Mouse (Mus musculus) limb, embryonic 13.5 days (tissue): ENCODE data around the gene Gramd2. TPM values are rescaled to one million over a fixed set of nuclear protein-coding genes. Genes with fewer than 3 reads are reported as not detected.

Source experiments
- ATAC-seq: fragments of 200-750 bp; cut with Nextera tagmentation; 2 replicates; pipeline ENCODE4 v1.8.0; 2017; ENCODE audit warnings: low read depth, moderate number of reproducible peaks, moderate TSS enrichment; ENCODE audit not compliant: low FRiP score
- H3K27ac ChIP-seq: fragments of 300-500 bp; sonication (generic); 2 replicates; pipeline ENCODE4 v1.5.1; 2015; ENCODE audit warnings: inconsistent platforms, mild to moderate bottlenecking, moderate library complexity
- H3K27me3 ChIP-seq: fragments of 300-500 bp; sonication (generic); 2 replicates; pipeline ENCODE4 v1.6.1; 2015; ENCODE audit warnings: mild to moderate bottlenecking, inconsistent platforms
- H3K36me3 ChIP-seq: fragments of 300-500 bp; sonication (generic); 2 replicates; pipeline ENCODE4 v1.6.1; 2015; ENCODE audit warnings: inconsistent platforms, mild to moderate bottlenecking, moderate library complexity
- H3K4me1 ChIP-seq: fragments of 300-500 bp; sonication (generic); 2 replicates; pipeline ENCODE4 v1.6.1; 2015; ENCODE audit warnings: inconsistent platforms
- H3K4me2 ChIP-seq: fragments of 300-500 bp; sonication (generic); replicated peaks from 2 replicates; pipeline ENCODE4 v1.6.1; 2015; ENCODE audit warnings: inconsistent platforms, mild to moderate bottlenecking, moderate library complexity
- H3K4me3 ChIP-seq: fragments of 300-500 bp; sonication (generic); 2 replicates; pipeline ENCODE4 v1.5.1; 2015; ENCODE audit warnings: moderate library complexity, mild to moderate bottlenecking, inconsistent platforms
- H3K9ac ChIP-seq: fragments of 300-500 bp; sonication (generic); 2 replicates; pipeline ENCODE4 v1.6.1; 2015; ENCODE audit warnings: mild to moderate bottlenecking, inconsistent platforms
- H3K9me3 ChIP-seq: fragments of 300-500 bp; sonication (generic); 2 replicates; pipeline ENCODE4 v1.6.1; 2016; ENCODE audit warnings: inconsistent platforms
- WGBS: fragments of 180-500 bp; shearing (Covaris S2); methylation state at CpG from one replicate; pipeline ENCODE4 v1.1.7; 2015; 5-methylcytosine and 5-hydroxymethylcytosine counted together
- polyA plus RNA-seq: library from polyadenylated mRNA; unstranded; fragments of >200 nt; fragmentation: Nextera tagmentation; extraction: Ambion mirVana; gene quantifications from 2 replicates; pipeline ENCODE4 v1.2.1, GENCODE M21; 2015

Gramd2 gene
- polyA plus RNA-seq, 1 experiment from 2014 or later = 1.0 TPM

DNA sequence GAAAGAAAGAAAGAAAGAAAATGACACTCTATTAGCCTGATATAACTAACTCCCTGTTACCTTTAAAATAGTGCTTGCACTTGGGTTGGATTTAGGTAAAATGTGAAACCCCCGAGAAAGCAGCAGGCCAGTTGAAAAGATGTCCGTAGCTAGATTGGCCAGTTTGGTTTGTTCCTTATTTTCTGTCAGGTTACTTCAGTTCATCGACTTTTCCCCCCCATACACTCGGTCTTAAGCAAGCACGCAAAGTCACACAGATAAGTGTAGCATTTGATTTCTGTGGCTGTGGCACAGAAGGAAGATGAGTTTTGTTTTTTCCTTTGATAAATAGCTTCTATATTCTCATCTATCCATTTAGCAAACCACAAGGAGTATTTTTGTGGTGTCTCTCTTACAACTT lies 51.2 kb downstream of the Gramd2 start:
- Histone ChIP-seq H3K4me1 (no peaks in the 10 kb centered on the region), H3K4me2 (no peak overlapping the region), H3K9ac (no peak overlapping the region), H3K4me3 (no peak overlapping the region), H3K27ac (no peak overlapping the region), H3K9me3 (no peaks in the 10 kb centered on the region), H3K27me3 (no peaks in the 10 kb centered on the region), H3K36me3 (no peaks in the 10 kb centered on the region)
- WGBS = 85% methylated on average over 5 of the region's 5 CpGs
- ATAC-seq = no peak

DNA sequence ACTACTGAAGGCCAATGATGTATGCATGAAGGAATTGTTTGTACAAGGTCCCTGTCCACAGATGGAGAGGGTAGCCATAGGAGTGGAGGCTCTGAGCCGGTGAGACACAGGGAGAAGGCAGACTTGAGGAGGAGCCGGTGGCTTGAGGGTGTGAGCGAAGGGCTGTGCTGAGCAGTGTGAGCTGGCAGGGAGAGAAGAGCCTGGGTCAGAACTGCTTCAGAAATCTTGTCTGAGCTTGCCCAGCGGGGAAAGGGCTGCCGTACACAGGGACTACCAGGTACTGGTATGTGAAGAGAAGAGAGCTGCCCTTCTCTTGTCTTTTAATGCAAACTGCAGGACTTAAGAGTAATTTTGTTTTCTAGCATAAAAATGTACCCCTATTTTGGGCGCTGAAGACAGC lies 53.1 kb downstream of the Gramd2 start:
- no peaks in the 10 kb centered on the region for H3K4me1 ChIP-seq
- no peak overlapping the region for H3K4me3 ChIP-seq
- no peak for ATAC-seq
- no peaks in the 10 kb centered on the region for H3K27me3 ChIP-seq
- 67% methylated on average over 6 of the region's 6 CpGs for WGBS
- H3K9ac ChIP-seq = no peak overlapping the region
- no peak overlapping the region; the same call in 1 of the 2 replicates for H3K27ac ChIP-seq
- H3K9me3 ChIP-seq = no peaks in the 10 kb centered on the region
- peaks cover 5% of the 10 kb centered on the region; the same call in 1 of the 2 replicates for H3K36me3 ChIP-seq
- H3K4me2 ChIP-seq = no peak overlapping the region

DNA sequence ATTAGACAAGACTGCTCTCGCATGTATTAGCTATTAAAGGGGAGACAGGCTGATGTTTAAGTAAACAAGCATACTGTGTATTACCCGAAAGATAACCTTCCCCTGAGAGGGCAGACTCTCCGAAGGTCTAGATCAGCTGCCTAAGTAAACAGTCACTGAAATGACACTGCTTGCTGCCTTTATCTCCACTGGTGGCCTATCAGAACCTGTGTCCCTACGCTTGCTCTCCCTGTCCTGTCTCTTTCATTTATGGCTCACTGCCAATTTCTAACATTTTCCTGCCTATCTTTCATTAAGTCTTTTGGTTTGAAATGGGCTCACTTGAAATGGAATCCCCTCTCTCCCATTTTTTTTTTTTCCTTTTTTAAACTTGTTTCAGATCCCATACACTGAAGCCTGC lies 55.5 kb downstream of the Gramd2 start:
- H3K27ac ChIP-seq = no peak overlapping the region
- ATAC-seq = no peak

DNA sequence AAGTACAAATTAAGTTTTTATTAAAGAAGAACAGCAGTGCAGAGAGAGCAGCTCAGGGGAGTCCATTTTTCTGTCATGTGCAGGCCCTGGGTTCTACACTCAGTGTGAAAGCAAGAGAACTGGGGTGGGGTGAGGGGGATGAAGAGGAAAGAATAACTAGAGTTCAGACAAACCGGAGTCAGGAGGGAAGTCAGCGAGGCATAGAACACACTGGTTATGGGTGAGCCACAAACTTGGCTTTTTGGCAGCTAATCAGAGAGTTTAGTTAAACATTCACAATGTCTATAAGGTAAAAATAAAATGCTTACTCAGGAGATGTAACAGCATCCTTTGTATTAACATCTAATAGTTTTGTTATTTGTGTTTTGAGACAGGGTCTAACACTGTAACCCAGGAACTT lies 60.6 kb downstream of the Gramd2 start:
- no peak overlapping the region for H3K9ac ChIP-seq
- no peak overlapping the region for H3K27ac ChIP-seq
- H3K4me1 ChIP-seq = no peaks in the 10 kb centered on the region
- no peak overlapping the region for H3K4me3 ChIP-seq
- H3K36me3 ChIP-seq = peaks cover 8% of the 10 kb centered on the region; the same call in 1 of the 2 replicates
- no peaks in the 10 kb centered on the region for H3K27me3 ChIP-seq
- WGBS = 87% methylated on average over 2 of the region's 2 CpGs
- ATAC-seq = no peak
- H3K9me3 ChIP-seq = no peaks in the 10 kb centered on the region
- H3K4me2 ChIP-seq = no peak overlapping the region

More for the DNA sequence above, 55.5 kb downstream of the Gramd2 start:
- Histone ChIP-seq H3K9me3 (no peaks in the 10 kb centered on the region), H3K4me2 (no peak overlapping the region), H3K4me3 (no peak overlapping the region), H3K36me3 (peaks cover 5% of the 10 kb centered on the region; the same call in 1 of the 2 replicates), H3K27me3 (no peaks in the 10 kb centered on the region), H3K9ac (no peak overlapping the region), H3K4me1 (no peaks in the 10 kb centered on the region)
- WGBS = 61% methylated on average over 4 of the region's 4 CpGs

DNA sequence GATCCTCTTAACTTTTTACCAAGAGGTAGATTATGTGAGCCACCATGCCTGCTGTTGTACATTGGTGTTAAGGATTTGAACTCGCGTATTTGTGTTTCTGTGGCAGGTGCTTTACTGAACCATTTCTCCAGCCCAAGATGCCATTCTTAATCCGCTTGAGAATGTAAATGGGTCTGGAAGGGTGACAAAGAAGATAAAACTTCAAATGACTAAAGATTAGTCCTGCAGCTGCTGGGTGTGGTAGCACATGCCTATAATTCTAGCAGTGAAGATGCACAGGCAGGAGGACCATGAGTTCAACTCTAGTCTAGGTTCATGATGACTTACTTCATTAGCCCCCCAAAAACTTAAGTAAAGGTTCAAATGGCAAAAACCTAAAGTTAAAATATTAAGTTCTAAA lies 64.0 kb downstream of the Gramd2 start:
- Histone ChIP-seq H3K4me3 (no peak overlapping the region), H3K4me2 (no peak overlapping the region), H3K27ac (no peak overlapping the region), H3K36me3 (0 out of 2 replicates have a peak, but pooled peaks cover 3% of the 10 kb centered on the region), H3K9ac (no peak overlapping the region), H3K4me1 (no peaks in the 10 kb centered on the region), H3K27me3 (no peaks in the 10 kb centered on the region), H3K9me3 (no peaks in the 10 kb centered on the region)
- ATAC-seq = no peak
- WGBS = over 99% methylated on average over 3 of the region's 3 CpGs

DNA sequence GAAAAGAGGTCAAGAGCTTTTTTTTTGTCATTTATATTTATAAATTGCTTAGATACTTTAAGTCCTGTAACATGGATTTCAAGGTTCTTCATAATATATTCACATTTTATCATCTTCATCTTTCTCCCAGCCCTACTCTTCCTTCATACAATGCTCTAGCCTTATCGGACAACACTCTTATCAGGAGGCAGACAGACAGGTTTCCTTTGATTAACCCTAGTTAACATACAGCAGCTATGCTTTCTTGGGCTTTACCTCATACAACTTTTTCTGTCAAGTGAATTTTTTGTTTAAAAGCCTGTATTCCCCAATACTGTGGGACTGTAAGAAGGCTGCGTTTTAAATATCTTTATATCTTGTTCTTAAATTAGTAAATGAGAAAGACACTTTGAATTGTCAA lies 68.4 kb downstream of the Gramd2 start:
- Histone ChIP-seq H3K36me3 (0 out of 2 replicates have a peak, but pooled peaks cover 3% of the 10 kb centered on the region), H3K4me2 (no peak overlapping the region), H3K9ac (no peak overlapping the region), H3K27me3 (no peaks in the 10 kb centered on the region), H3K27ac (no peak overlapping the region), H3K4me1 (peaks cover 11% of the 10 kb centered on the region), H3K9me3 (no peaks in the 10 kb centered on the region), H3K4me3 (no peak overlapping the region)
- ATAC-seq = no peak
- 91% methylated on average over 2 of the region's 2 CpGs for WGBS

DNA sequence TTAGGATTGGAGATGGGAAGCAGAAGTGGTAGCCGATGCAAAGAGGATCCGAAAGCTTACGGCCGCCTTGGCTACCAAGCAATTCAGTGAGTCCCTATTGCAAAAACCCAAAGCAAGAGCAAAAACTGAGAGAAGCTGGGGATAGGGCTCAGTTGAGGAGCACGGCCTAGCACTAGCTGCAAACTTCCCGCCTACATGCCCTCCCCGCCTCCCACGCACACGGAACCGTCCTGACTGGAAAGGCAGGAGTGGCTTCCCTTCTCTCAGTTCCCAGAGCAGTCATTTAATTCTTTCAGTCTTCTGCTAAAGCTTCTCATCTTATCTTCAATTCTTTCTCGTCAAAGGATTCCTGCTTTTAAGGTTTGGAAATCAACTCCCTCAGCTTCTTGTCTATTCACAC lies 69.0 kb downstream of the Gramd2 start:
- Histone ChIP-seq H3K4me1 (peaks cover 11% of the 10 kb centered on the region), H3K9me3 (no peaks in the 10 kb centered on the region), H3K27ac (no peak overlapping the region), H3K4me2 (no peak overlapping the region), H3K27me3 (no peaks in the 10 kb centered on the region), H3K4me3 (no peak overlapping the region), H3K36me3 (0 out of 2 replicates have a peak, but pooled peaks cover under 1% of the 10 kb centered on the region), H3K9ac (no peak overlapping the region)
- ATAC-seq = no peak
- WGBS = 86% methylated on average over 11 of the region's 11 CpGs

DNA sequence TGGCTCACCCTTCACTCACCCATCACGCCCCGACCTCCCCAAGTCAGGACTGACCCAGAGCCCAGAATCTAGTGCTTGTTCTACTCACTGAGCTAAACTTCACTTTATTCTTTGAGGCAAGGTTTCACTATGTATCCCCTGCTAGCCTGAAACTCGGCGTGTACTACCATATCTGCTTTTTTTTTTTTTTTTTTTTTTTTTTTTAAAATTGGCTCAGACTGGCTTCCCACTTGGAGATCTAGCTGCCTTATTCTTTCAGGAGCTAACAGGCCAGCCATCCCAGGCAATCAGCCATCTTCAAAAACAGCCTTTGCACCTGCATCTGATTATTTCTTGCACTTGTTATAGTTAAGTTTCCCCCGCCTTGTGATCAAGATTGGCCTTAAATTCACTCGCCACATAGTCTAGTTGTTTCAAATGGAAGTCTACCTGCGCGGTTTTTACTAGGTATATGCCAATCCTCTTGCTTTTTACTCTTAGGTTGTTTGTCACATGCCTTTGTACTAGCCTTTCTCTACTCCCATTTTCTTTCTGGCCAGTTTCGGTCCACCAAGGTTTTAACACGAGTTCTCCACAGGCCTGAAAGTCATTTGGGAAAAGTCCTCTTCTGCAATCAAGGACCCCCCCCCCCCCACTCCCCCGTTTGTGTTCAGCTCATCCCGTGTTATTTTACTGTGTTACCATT lies 69.8 kb downstream of the Gramd2 start:
- Histone ChIP-seq H3K36me3 (no peaks in the 10 kb centered on the region), H3K9me3 (no peaks in the 10 kb centered on the region), H3K27me3 (no peaks in the 10 kb centered on the region), H3K4me3 (peak overlapping the region; percentile 84), H3K4me2 (peak overlapping the region; percentile 69), H3K4me1 (peaks cover 11% of the 10 kb centered on the region), H3K27ac (peak overlapping the region; percentile 94), H3K9ac (peak overlapping the region; percentile 65)
- ATAC-seq = no peak
- WGBS = 28% methylated on average over 12 of the region's 12 CpGs

DNA sequence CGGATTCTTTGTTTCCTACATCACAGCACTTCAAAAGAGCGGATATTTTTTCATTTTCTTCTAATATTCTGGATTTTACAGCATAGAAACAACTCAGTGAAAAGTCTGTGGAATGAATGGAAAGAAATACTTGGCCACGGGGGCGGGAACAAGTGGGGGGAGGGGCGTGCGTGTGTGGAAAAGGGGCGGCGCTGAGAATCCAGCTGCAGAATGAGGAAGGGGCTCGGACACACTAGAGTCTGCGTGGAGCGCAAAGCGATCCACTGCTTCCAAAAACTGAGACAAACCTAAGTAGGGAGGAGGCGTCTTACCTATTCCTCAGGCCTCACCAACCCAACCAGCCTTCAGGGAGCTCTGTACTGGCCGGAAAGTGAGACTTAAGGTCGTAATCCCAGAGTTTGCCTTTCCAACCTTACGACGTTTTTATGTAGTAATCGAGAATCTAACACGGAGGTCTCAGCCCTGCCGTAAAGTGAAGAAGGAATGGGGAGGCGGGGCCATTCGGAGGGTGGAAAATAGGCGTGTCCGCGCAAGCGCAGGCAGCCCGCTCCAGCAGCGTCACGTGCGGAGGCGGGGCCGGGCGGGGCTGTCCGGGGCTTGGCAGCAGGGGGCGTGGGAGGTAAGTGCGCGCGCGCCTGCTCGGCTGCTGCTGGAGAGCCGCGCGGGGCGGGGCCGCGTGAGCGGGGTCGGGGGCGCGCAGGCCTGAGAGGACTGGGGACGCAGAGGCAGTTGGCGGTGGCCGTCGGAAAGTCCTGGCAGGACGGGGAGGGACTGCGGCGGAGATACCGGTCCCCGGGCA lies 70.5 kb downstream of the Gramd2 start, which contains the start of the genes Senp8 and Myo9a:
Senp8 (minus strand) TSS at position 444 of the 799 bp plus-strand sequence.
Myo9a (plus strand) TSS at position 630 of the 799 bp plus-strand sequence.
- Histone ChIP-seq H3K9me3 (no peaks in the 10 kb centered on the region), H3K4me2 (peak within 1 kb of the TSS; percentile 77), H3K27me3 (no peaks in the 10 kb centered on the region), H3K36me3 (no peaks in the 10 kb centered on the region), H3K9ac (peak within 1 kb of the TSS; percentile 84), H3K27ac (peak within 1 kb of the TSS; percentile 94), H3K4me1 (peaks cover 14% of the 10 kb centered on the region), H3K4me3 (peak within 1 kb of the TSS; percentile 84)
- ATAC-seq = peak; percentile 96
- under 1% methylated on average over 49 of the region's 59 CpGs for WGBS

DNA sequence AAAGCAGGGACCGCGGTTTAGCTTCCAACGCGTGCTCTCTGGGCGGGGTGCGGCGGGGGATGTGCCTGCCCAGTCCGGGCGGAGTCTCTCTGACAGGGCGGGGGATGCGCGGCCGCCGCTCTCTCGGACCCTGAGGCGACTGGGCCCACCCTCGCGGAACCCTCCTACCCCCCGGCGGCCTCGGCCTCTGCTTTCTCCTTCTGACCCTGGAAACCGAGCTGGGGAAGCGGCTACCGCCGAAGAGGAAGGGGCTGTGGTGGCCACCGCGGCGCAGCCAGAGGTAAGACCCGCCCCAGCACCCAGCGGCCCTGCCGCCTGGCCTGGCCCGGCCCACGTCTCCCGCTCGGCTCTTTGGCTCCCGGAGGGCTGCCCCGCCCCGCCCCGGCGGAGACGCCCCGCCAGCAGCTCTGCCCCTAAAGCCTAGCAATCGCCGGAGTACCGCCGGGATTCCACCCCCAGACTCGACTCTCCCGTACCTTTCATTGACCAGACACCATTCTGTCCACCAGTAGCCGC lies 71.2 kb downstream of the Gramd2 start:
- peak overlapping the region; percentile 84 for H3K4me3 ChIP-seq
- H3K9me3 ChIP-seq = no peaks in the 10 kb centered on the region
- H3K4me1 ChIP-seq = peaks cover 14% of the 10 kb centered on the region
- H3K4me2 ChIP-seq = peak overlapping the region; percentile 77
- under 1% methylated on average over 43 of the region's 49 CpGs for WGBS
- H3K27ac ChIP-seq = peak overlapping the region; percentile 92
- H3K36me3 ChIP-seq = no peaks in the 10 kb centered on the region
- peak overlapping the region; percentile 84 for H3K9ac ChIP-seq
- peak; percentile 93 for ATAC-seq
- no peaks in the 10 kb centered on the region for H3K27me3 ChIP-seq

DNA sequence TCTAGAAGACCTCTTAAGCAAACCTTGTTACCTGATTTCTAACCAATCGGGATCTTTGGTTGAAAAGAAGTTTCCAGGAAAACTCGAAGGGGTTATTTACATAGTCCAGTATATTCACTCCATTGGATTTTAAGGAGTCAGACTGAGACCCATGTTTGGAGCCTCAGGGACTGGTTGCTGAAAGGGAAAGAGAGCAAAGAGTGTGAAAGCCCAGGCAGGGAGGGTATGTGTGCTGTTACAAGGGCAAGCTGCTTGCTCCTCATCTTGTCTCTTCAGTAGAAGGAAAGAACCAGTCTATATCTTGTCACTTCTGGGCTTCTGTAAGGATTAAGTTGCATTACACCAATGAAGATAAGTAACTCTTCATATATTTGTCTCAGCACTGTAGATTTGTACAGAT lies 72.0 kb downstream of the Gramd2 start:
- Histone ChIP-seq H3K4me1 (peaks cover 14% of the 10 kb centered on the region), H3K4me2 (peak overlapping the region; percentile 77), H3K27me3 (no peaks in the 10 kb centered on the region), H3K36me3 (no peaks in the 10 kb centered on the region), H3K9me3 (no peaks in the 10 kb centered on the region), H3K4me3 (peak overlapping the region; percentile 84), H3K27ac (no peak overlapping the region; the same call in 1 of the 2 replicates), H3K9ac (peak overlapping the region; percentile 84)
- no peak for ATAC-seq
- WGBS = 1% methylated on average over 2 of the region's 2 CpGs

DNA sequence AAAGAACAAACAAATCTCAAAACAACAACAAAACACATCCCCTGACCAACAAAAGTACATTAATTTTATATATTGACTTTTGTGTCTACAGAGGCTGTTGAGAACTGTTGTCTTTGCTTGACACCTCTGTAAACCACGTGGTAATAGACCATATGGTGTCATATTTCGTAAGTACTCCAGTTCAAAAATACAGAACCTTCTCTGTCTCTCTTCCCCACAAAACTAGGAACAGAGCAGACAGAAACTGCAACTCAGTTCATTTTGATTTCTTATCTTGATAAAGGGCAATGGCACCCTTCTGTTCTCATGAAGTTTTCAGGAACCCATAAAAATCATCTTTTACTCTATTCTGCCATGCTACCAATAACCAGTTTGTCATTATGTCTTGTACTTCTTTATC lies 75.3 kb downstream of the Gramd2 start:
- ATAC-seq = no peak
- H3K4me1 ChIP-seq = peaks cover 6% of the 10 kb centered on the region
- WGBS = 49% methylated on average over 2 of the region's 2 CpGs

More for the DNA sequence above, 75.3 kb downstream of the Gramd2 start:
- no peaks in the 10 kb centered on the region for H3K27me3 ChIP-seq
- H3K36me3 ChIP-seq = no peaks in the 10 kb centered on the region
- no peaks in the 10 kb centered on the region for H3K9me3 ChIP-seq
- H3K9ac ChIP-seq = no peak overlapping the region
- no peak overlapping the region for H3K4me3 ChIP-seq
- no peak overlapping the region for H3K4me2 ChIP-seq
- H3K27ac ChIP-seq = no peak overlapping the region
